Mouse (Mus musculus): Measurements from ENCODE around the gene Lrp5.

DNA sequence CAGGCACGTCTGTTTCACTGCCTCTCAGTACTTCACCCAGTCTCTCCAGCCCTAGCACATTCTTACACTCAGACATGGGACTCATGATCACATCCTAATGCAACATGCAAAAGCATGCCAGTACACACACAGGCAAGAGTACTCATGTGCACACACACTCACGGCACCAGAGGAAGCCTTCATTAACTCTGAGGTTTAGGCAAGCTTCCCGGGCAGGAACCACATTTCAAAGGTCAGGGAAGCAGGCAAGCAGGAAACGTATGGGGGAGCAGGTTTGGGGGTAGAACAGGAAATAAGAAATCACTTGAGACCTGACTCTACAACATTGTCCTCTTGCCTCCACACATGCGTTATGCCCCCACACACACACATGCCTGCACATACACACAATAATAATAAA is 20.9 kb downstream of the Lrp5 start:
- TF ChIP-seq CTCF (IDR thresholded peaks at IDR 0.05; ENCODE audit: low read depth), result no peak
- no peak for TF ChIP-seq EP300 (IDR thresholded peaks at IDR 0.05; ENCODE audit: low read depth)
